Mouse (Mus musculus): ENCODE results near the gene Itga6.

GRCm38 (mm10) chr2:71697408-71698336, 47.7 kb upstream of the Itga6 start:
- TF ChIP-seq CTCF (IDR thresholded peaks at IDR 0.05; ENCODE audit: borderline replicate concordance, insufficient read depth, low read length) (no peak), POLR2A (IDR thresholded peaks at IDR 0.05; ENCODE audit: low read depth, low read length) (no peak)
